ENCODE assay signal across 12 mouse cellular contexts in genomic region chr16:24496635-24497034, GRCm38 (mm10).
"Had no signal": no experiment of that assay in that cellular context is flagged by ENCODE, and none has a peak within 500 bp of the region (broad histone marks: within the 10 kb centered on the region; RNA-seq: fewer than 3 reads in every experiment).

No protein-coding gene starts in this region.

- DNase-seq: kidney, postnatal 36 days; layer of hippocampus, adult 9-11 months; layer of hippocampus, postnatal 36 days; liver; lung, adult 18-20 months; right cerebral cortex, adult 18-20 months; right cerebral cortex, postnatal 25 days had no signal

- H3K27ac ChIP-seq: kidney, embryonic 15.5 days; limb, embryonic 12.5 days; liver, embryonic 14.5 days; midbrain, embryonic 13.5 days; neural tube, embryonic 15.5 days had no signal

- H3K4me3 ChIP-seq: kidney, embryonic 15.5 days; limb, embryonic 12.5 days; midbrain, embryonic 13.5 days; neural tube, embryonic 15.5 days had no signal

- H3K9ac ChIP-seq: kidney, embryonic 15.5 days; limb, embryonic 12.5 days; liver, embryonic 14.5 days; midbrain, embryonic 13.5 days; neural tube, embryonic 15.5 days had no signal

- H3K27me3 ChIP-seq: kidney, embryonic 15.5 days; limb, embryonic 12.5 days; midbrain, embryonic 13.5 days; neural tube, embryonic 15.5 days had no signal

- H3K36me3 ChIP-seq: kidney, embryonic 15.5 days; limb, embryonic 12.5 days; midbrain, embryonic 13.5 days; neural tube, embryonic 15.5 days had no signal

- ATAC-seq: midbrain, embryonic 13.5 days had no signal

- H3K4me2 ChIP-seq: kidney, embryonic 15.5 days; limb, embryonic 12.5 days; midbrain, embryonic 13.5 days; neural tube, embryonic 15.5 days had no signal

- H3K9me3 ChIP-seq: kidney, embryonic 15.5 days; limb, embryonic 12.5 days; midbrain, embryonic 13.5 days; neural tube, embryonic 15.5 days had no signal
